ENCODE assay signal across 8 mouse cellular contexts in the genomic region with DNA sequence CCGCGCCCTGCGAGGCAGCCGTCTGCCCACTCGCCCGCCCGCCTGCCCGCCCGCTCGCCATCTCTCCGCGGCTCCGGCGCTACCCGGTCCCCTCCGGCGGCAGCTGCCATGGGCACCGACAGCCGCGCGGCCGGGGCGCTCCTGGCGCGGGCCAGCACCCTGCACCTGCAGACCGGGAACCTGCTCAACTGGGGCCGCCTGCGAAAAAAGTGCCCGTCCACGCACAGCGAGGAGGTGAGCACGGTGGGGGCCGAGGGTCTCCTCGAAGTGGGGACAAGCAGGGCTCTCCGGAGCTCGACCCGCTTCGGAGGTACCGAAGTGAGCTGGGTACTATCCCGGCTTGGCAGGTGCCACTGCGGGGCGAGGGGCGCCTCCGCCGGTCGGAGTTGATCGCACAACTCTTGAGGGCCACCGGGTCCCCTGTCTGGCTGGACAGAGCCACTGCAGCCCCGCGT. TPM values are rescaled to one million over a fixed set of nuclear protein-coding genes. Genes with fewer than 3 reads are reported as not detected.
A peak's percentile ranks its signal among the peaks of the same experiment; 100 is the strongest.
DNase-seq lines count a peak whose midpoint lies in the region; ATAC-seq lines count a peak whose summit lies in the region.

No protein-coding gene starts in this region.

- peak overlapping the region; percentile 96 for H3K4me3 ChIP-seq in embryonic facial prominence, embryonic 12.5 days
- H3K4me3 ChIP-seq in liver, embryonic 16.5 days (ENCODE audit: low read depth, low read length) = peak overlapping the region; percentile 98
- peak overlapping the region; percentile 82 for H3K4me3 ChIP-seq in neural tube, embryonic 13.5 days

- H3K36me3 ChIP-seq in embryonic facial prominence, embryonic 12.5 days = no peaks in the 10 kb centered on the region
- H3K36me3 ChIP-seq in liver, embryonic 16.5 days (ENCODE audit: control insufficient read depth, insufficient read depth) = peaks cover 5% of the 10 kb centered on the region
- H3K36me3 ChIP-seq in neural tube, embryonic 13.5 days = no peaks in the 10 kb centered on the region

- peaks cover 5% of the 10 kb centered on the region for H3K4me1 ChIP-seq in embryonic facial prominence, embryonic 12.5 days
- peaks cover 42% of the 10 kb centered on the region for H3K4me1 ChIP-seq in liver, embryonic 16.5 days (ENCODE audit: control insufficient read depth, low read depth, low read length)
- H3K4me1 ChIP-seq in neural tube, embryonic 13.5 days (replicated peaks) = peaks cover 17% of the 10 kb centered on the region

- H3K27ac ChIP-seq in embryonic facial prominence, embryonic 12.5 days = peak overlapping the region; percentile 89
- H3K27ac ChIP-seq in liver, embryonic 16.5 days (ENCODE audit: low read length) = peak overlapping the region; percentile 100
- H3K27ac ChIP-seq in neural tube, embryonic 13.5 days (replicated peaks) = peak overlapping the region; percentile 95

- ATAC-seq in CD4-positive, CD25-positive, alpha-beta regulatory T cell, adult 4 months = peak; percentile 24
- ATAC-seq in embryonic facial prominence, embryonic 12.5 days (ENCODE audit: insufficient number of reproducible peaks, insufficient read depth, low FRiP score, low TSS enrichment) = peak; percentile 44
- ATAC-seq in liver, embryonic 16.5 days (ENCODE audit: low read depth) = no peak; the same call in 1 of the 2 replicates
- ATAC-seq in neural tube, embryonic 13.5 days (ENCODE audit: low read depth) = peak; percentile 68

- no peaks in the 10 kb centered on the region for H3K27me3 ChIP-seq in embryonic facial prominence, embryonic 12.5 days
- H3K27me3 ChIP-seq in liver, embryonic 16.5 days (ENCODE audit: control insufficient read depth, insufficient read depth, low read depth, low read length) = no peaks in the 10 kb centered on the region
- H3K27me3 ChIP-seq in neural tube, embryonic 13.5 days = no peaks in the 10 kb centered on the region

- H3K9ac ChIP-seq in embryonic facial prominence, embryonic 12.5 days = peak overlapping the region; percentile 75
- peak overlapping the region; percentile 100 for H3K9ac ChIP-seq in liver, embryonic 16.5 days (ENCODE audit: low read depth, low read length)
- H3K9ac ChIP-seq in neural tube, embryonic 13.5 days = peak overlapping the region; percentile 93

- H3K9me3 ChIP-seq in embryonic facial prominence, embryonic 12.5 days = no peaks in the 10 kb centered on the region
- no peaks in the 10 kb centered on the region for H3K9me3 ChIP-seq in liver, embryonic 16.5 days (replicated peaks; ENCODE audit: control insufficient read depth, low read length)
- no peaks in the 10 kb centered on the region for H3K9me3 ChIP-seq in neural tube, embryonic 13.5 days

- peak; percentile 79 for DNase-seq in adrenal gland, postnatal 14 days
- peak; percentile 21 for DNase-seq in heart, adult 8-10 months (ENCODE audit: low spot score)
- peak; percentile 38 to 54 for DNase-seq in kidney, adult 8-10 months
- peak; percentile 37 to 45 for DNase-seq in thymus, postnatal 10 days (ENCODE audit: low spot score in 2 of 2)

- under 1% methylated on average over 50 of the region's 50 CpGs for WGBS in embryonic facial prominence, embryonic 12.5 days
- under 1% methylated on average over 46 of the region's 50 CpGs for WGBS in liver, embryonic 16.5 days (ENCODE audit: insufficient replicate concordance)
- under 1% methylated on average over 47 of the region's 50 CpGs for WGBS in neural tube, embryonic 13.5 days

- H3K4me2 ChIP-seq in embryonic facial prominence, embryonic 12.5 days (replicated peaks) = peak overlapping the region; percentile 84
- peak overlapping the region; percentile 65 for H3K4me2 ChIP-seq in liver, embryonic 16.5 days (ENCODE audit: low read depth, low read length)
- H3K4me2 ChIP-seq in neural tube, embryonic 13.5 days = peak overlapping the region; percentile 68

RNA-seq across cellular contexts. Expression of a gene that starts 0.5 kb away (rescaled TPM):
- 10 to 100 TPM in 1 of 2 experiments, 1 to 10 TPM in 1; 7.8 to 11.4 TPM for polyA plus RNA-seq in CD4-positive, CD25-positive, alpha-beta regulatory T cell, adult 4 months (2017; shearing (Covaris generic))
- total RNA-seq in adrenal gland, postnatal 14 days (2021) = 60.8 and 92.3 TPM in 2 replicates
- polyA plus RNA-seq in embryonic facial prominence, embryonic 12.5 days (2016; fragmentation: Nextera tagmentation; extraction: Ambion mirVana) = 58.1 and 61.5 TPM in 2 replicates
- total RNA-seq in heart, adult 8-10 months (2022) = 10 to 100 TPM; 42.6 to 75.3 (median 55.1) TPM
- 385 and 388 TPM in 2 replicates for polyA plus RNA-seq in liver, embryonic 16.5 days (2015; fragmentation: Nextera tagmentation; extraction: Ambion mirVana)
- polyA plus RNA-seq in neural tube, embryonic 13.5 days (2015; fragmentation: Nextera tagmentation; extraction: Ambion mirVana) = 41.2 and 48.4 TPM in 2 replicates

RNA-seq across cellular contexts. Expression of a gene that starts 28.3 kb away (rescaled TPM):
- polyA plus RNA-seq in CD4-positive, CD25-positive, alpha-beta regulatory T cell, adult 4 months (2017; shearing (Covaris generic)) = 100 to 1,000 TPM; 108 to 120 TPM
- 42.9 and 44.7 TPM in 2 replicates for total RNA-seq in adrenal gland, postnatal 14 days (2021)
- polyA plus RNA-seq in embryonic facial prominence, embryonic 12.5 days (2016; fragmentation: Nextera tagmentation; extraction: Ambion mirVana) = 77.1 and 82.2 TPM in 2 replicates
- total RNA-seq in heart, adult 8-10 months (2022) = 10 to 100 TPM; 23.3 to 29.7 (median 26.1) TPM
- polyA plus RNA-seq in liver, embryonic 16.5 days (2015; fragmentation: Nextera tagmentation; extraction: Ambion mirVana) = 26.1 and 27.5 TPM in 2 replicates
- 56.6 and 61.0 TPM in 2 replicates for polyA plus RNA-seq in neural tube, embryonic 13.5 days (2015; fragmentation: Nextera tagmentation; extraction: Ambion mirVana)

RNA-seq across cellular contexts. Expression of a gene that starts 48.0 kb away (rescaled TPM):
- 1 to 10 TPM in 1 of 2 experiments, not detected in 1; 1.4 TPM for polyA plus RNA-seq in CD4-positive, CD25-positive, alpha-beta regulatory T cell, adult 4 months (2017; shearing (Covaris generic))
- total RNA-seq in adrenal gland, postnatal 14 days (2021) = 51.4 and 55.5 TPM in 2 replicates
- polyA plus RNA-seq in embryonic facial prominence, embryonic 12.5 days (2016; fragmentation: Nextera tagmentation; extraction: Ambion mirVana) = 8.9 and 11.2 TPM in 2 replicates
- 1 to 10 TPM; 3.9 to 8.2 (median 5.2) TPM for total RNA-seq in heart, adult 8-10 months (2022)
- 6.0 and 7.2 TPM in 2 replicates for polyA plus RNA-seq in liver, embryonic 16.5 days (2015; fragmentation: Nextera tagmentation; extraction: Ambion mirVana)
- polyA plus RNA-seq in neural tube, embryonic 13.5 days (2015; fragmentation: Nextera tagmentation; extraction: Ambion mirVana) = 9.1 and 9.4 TPM in 2 replicates

Comparison
In these comparisons a context has a peak if more than half of its experiments do, and no peak if none do; other contexts are left out.
1. DNase-seq: peak in every context shown above with its lines; median percentile 79 in adrenal gland, postnatal 14 days; 46 in kidney, adult 8-10 months; 41 in thymus, postnatal 10 days; 21 in heart, adult 8-10 months.